Mouse (Mus musculus): ENCODE results near the gene Pld3. TPM values are rescaled to one million over a fixed set of nuclear protein-coding genes. Genes with fewer than 3 reads are reported as not detected.

The Pld3 gene
- polyA plus RNA-seq, 1 experiment from 2014 or later: 168 TPM

DNA sequence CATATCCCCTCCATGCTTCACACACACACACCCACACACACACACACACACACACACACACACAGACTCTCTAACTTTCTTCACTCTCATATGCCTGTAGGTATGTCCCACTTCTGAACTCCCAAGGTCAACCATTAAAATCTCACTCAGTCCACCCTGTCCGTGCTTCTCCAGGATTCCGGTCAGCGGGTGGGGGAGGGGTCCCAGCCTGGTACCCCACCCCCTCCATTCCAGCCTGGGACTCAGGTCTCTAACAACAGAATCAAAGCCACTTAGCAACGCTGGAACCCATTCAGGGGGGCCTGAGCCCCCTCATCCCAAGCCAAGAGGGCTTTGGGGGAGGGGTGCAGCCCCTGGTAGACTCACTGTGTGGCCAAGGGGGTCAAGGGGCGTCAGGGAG is 30.1 kb downstream of the Pld3 start, which contains the start of gene Hipk4:
TSS of gene Hipk4 (plus strand) at position 301 of the 400 bp plus-strand sequence.
- no peak within 1 kb of the TSS for H3K9ac ChIP-seq (replicated peaks; ENCODE audit: low read depth, low read length)
- no peak within 1 kb of the TSS for H3K27ac ChIP-seq (ENCODE audit: low read depth, low read length)
- H3K27me3 ChIP-seq (ENCODE audit: control insufficient read depth, insufficient read depth, low read length): no peaks in the 10 kb centered on the region
- no peak within 1 kb of the TSS for H3K4me2 ChIP-seq (ENCODE audit: low read depth, low read length)
- no peaks in the 10 kb centered on the region for H3K36me3 ChIP-seq (ENCODE audit: control insufficient read depth, insufficient read depth, low read length)
- H3K9me3 ChIP-seq (ENCODE audit: control insufficient read depth, low read length): no peaks in the 10 kb centered on the region
- H3K4me3 ChIP-seq (ENCODE audit: low read depth, low read length): no peak within 1 kb of the TSS
- 68% methylated on average over 5 of the region's 5 CpGs for WGBS
- no peak for ATAC-seq (ENCODE audit: low read depth)
- H3K4me1 ChIP-seq (ENCODE audit: control insufficient read depth, insufficient read depth, low read length): no peaks in the 10 kb centered on the region

DNA sequence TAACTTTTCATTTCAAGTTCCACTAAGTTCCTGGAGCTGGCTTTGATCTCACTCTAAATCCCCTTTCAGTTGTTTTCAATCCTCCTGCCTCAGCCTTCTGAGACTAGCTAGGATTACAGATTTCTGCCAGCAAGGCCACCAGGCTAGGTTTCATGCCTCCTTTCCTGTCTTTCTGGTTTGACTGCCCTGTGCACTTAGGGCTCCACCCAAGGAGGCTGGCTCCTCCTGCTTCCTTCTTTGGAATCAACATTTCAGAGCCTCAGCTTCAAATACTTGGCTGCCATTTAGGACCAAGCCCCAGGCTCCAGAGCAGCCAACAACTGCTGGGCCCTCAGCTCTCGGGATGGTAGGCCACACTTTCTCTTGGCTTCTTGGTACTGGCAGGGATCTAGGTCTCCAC is 32.4 kb downstream of the Pld3 start:
- H3K36me3 ChIP-seq (ENCODE audit: control insufficient read depth, insufficient read depth, low read length): no peaks in the 10 kb centered on the region
- no peak overlapping the region for H3K4me2 ChIP-seq (ENCODE audit: low read depth, low read length)
- no peaks in the 10 kb centered on the region for H3K4me1 ChIP-seq (ENCODE audit: control insufficient read depth, insufficient read depth, low read length)
- 71% methylated on average over 1 of the region's 1 CpGs for WGBS
- H3K27me3 ChIP-seq (ENCODE audit: control insufficient read depth, insufficient read depth, low read length): no peaks in the 10 kb centered on the region
- no peaks in the 10 kb centered on the region for H3K9me3 ChIP-seq (ENCODE audit: control insufficient read depth, low read length)
- H3K4me3 ChIP-seq (ENCODE audit: low read depth, low read length): no peak overlapping the region
- H3K27ac ChIP-seq (ENCODE audit: low read depth, low read length): no peak overlapping the region
- H3K9ac ChIP-seq (replicated peaks; ENCODE audit: low read depth, low read length): no peak overlapping the region
- no peak for ATAC-seq (ENCODE audit: low read depth)

- H3K4me1 ChIP-seq (ENCODE audit: control insufficient read depth, insufficient read depth, low read length): no peaks in the 10 kb centered on the region
- H3K9me3 ChIP-seq (ENCODE audit: control insufficient read depth, low read length): no peaks in the 10 kb centered on the region
- no peak overlapping the region for H3K9ac ChIP-seq (replicated peaks; ENCODE audit: low read depth, low read length)
- ATAC-seq (ENCODE audit: low read depth): no peak
- H3K4me2 ChIP-seq (ENCODE audit: low read depth, low read length): no peak overlapping the region
- H3K36me3 ChIP-seq (ENCODE audit: control insufficient read depth, insufficient read depth, low read length): no peaks in the 10 kb centered on the region
- H3K27ac ChIP-seq (ENCODE audit: low read depth, low read length): no peak overlapping the region
- no peak overlapping the region for H3K4me3 ChIP-seq (ENCODE audit: low read depth, low read length)
- no peaks in the 10 kb centered on the region for H3K27me3 ChIP-seq (ENCODE audit: control insufficient read depth, insufficient read depth, low read length)
These were observed 32.9 kb downstream of the Pld3 start for GRCm38 (mm10) chr7:27520104-27520503.

- Histone ChIP-seq H3K27me3 (ENCODE audit: control insufficient read depth, insufficient read depth, low read length) (no peaks in the 10 kb centered on the region), H3K4me3 (ENCODE audit: low read depth, low read length) (no peak overlapping the region), H3K4me1 (ENCODE audit: control insufficient read depth, insufficient read depth, low read length) (no peaks in the 10 kb centered on the region), H3K36me3 (ENCODE audit: control insufficient read depth, insufficient read depth, low read length) (no peaks in the 10 kb centered on the region), H3K4me2 (ENCODE audit: low read depth, low read length) (no peak overlapping the region), H3K9me3 (ENCODE audit: control insufficient read depth, low read length) (no peaks in the 10 kb centered on the region), H3K9ac (replicated peaks; ENCODE audit: low read depth, low read length) (no peak overlapping the region), H3K27ac (ENCODE audit: low read depth, low read length) (no peak overlapping the region)
- no peak for ATAC-seq (ENCODE audit: low read depth)
- WGBS: 84% methylated on average over 9 of the region's 9 CpGs
These were observed 34.7 kb downstream of the Pld3 start for GRCm38 (mm10) chr7:27518314-27518713.

DNA sequence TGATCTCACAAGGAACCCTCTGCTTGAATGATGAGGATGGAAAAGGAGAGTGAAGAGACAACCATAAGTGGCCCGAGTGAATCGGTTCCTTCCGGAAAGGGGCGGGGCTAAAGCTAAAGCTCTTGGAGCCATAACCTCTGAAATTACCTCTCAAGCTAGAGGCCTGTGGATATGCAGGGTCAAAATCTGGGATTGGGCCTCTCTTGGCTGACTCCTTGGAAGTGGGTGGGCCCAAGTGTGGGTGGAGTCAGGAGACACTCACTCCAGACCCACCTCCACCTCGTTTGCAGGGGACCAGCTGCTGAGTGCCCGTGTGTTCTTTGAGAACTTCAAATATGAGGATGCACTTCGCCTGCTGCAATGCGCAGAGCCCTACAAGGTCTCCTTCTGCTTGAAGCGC is 38.1 kb downstream of the Pld3 start:
- Histone ChIP-seq H3K27ac (ENCODE audit: low read depth, low read length) (no peak overlapping the region), H3K36me3 (ENCODE audit: control insufficient read depth, insufficient read depth, low read length) (no peaks in the 10 kb centered on the region), H3K27me3 (ENCODE audit: control insufficient read depth, insufficient read depth, low read length) (no peaks in the 10 kb centered on the region), H3K9me3 (ENCODE audit: control insufficient read depth, low read length) (no peaks in the 10 kb centered on the region), H3K9ac (replicated peaks; ENCODE audit: low read depth, low read length) (no peak overlapping the region), H3K4me3 (ENCODE audit: low read depth, low read length) (no peak overlapping the region), H3K4me2 (ENCODE audit: low read depth, low read length) (no peak overlapping the region), H3K4me1 (ENCODE audit: control insufficient read depth, insufficient read depth, low read length) (no peaks in the 10 kb centered on the region)
- no peak for ATAC-seq (ENCODE audit: low read depth)
- 77% methylated on average over 9 of the region's 9 CpGs for WGBS

DNA sequence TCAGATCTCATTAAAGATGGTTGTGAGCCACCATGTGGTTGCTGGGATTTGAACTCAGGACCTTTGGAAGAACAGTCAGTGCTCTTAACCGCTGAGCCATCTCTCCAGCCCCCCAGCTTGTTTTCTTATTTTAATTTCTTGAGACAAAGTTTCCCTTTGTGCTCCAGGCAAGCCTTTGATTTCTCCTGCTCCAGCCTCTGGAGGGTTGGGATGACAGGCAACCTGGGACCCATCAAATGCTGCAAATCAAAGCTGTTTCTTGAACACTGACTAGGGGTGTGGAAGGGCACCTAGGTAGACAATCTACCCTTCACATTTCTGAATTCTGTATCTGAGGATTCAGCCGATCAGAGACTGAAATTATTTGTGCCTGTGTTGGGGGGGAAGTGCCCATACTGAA is 42.2 kb downstream of the Pld3 start:
- Histone ChIP-seq H3K9ac (replicated peaks; ENCODE audit: low read depth, low read length) (no peak overlapping the region), H3K4me2 (ENCODE audit: low read depth, low read length) (no peak overlapping the region), H3K4me1 (ENCODE audit: control insufficient read depth, insufficient read depth, low read length) (no peaks in the 10 kb centered on the region; the same call in 1 of the 2 replicates), H3K27ac (ENCODE audit: low read depth, low read length) (no peak overlapping the region), H3K27me3 (ENCODE audit: control insufficient read depth, insufficient read depth, low read length) (no peaks in the 10 kb centered on the region), H3K36me3 (ENCODE audit: control insufficient read depth, insufficient read depth, low read length) (no peaks in the 10 kb centered on the region), H3K4me3 (ENCODE audit: low read depth, low read length) (no peak overlapping the region), H3K9me3 (ENCODE audit: control insufficient read depth, low read length) (no peaks in the 10 kb centered on the region)
- ATAC-seq (ENCODE audit: low read depth): no peak
- 81% methylated on average over 2 of the region's 2 CpGs for WGBS

- peak overlapping the region; percentile 46; the same call in 1 of the 2 replicates for H3K4me2 ChIP-seq (ENCODE audit: low read depth, low read length)
- 26% methylated on average over 6 of the region's 6 CpGs for WGBS
- H3K4me1 ChIP-seq (ENCODE audit: control insufficient read depth, insufficient read depth, low read length): no peaks in the 10 kb centered on the region; the same call in 1 of the 2 replicates
- H3K9ac ChIP-seq (replicated peaks; ENCODE audit: low read depth, low read length): no peak overlapping the region
- peak; percentile 48 for ATAC-seq (ENCODE audit: low read depth)
- H3K9me3 ChIP-seq (ENCODE audit: control insufficient read depth, low read length): no peaks in the 10 kb centered on the region
- H3K27ac ChIP-seq (ENCODE audit: low read depth, low read length): no peak overlapping the region
- no peak overlapping the region for H3K4me3 ChIP-seq (ENCODE audit: low read depth, low read length)
- no peaks in the 10 kb centered on the region for H3K36me3 ChIP-seq (ENCODE audit: control insufficient read depth, insufficient read depth, low read length)
- H3K27me3 ChIP-seq (ENCODE audit: control insufficient read depth, insufficient read depth, low read length): no peaks in the 10 kb centered on the region
These were observed 44.4 kb downstream of the Pld3 start for GRCm38 (mm10) chr7:27508648-27509005.

DNA sequence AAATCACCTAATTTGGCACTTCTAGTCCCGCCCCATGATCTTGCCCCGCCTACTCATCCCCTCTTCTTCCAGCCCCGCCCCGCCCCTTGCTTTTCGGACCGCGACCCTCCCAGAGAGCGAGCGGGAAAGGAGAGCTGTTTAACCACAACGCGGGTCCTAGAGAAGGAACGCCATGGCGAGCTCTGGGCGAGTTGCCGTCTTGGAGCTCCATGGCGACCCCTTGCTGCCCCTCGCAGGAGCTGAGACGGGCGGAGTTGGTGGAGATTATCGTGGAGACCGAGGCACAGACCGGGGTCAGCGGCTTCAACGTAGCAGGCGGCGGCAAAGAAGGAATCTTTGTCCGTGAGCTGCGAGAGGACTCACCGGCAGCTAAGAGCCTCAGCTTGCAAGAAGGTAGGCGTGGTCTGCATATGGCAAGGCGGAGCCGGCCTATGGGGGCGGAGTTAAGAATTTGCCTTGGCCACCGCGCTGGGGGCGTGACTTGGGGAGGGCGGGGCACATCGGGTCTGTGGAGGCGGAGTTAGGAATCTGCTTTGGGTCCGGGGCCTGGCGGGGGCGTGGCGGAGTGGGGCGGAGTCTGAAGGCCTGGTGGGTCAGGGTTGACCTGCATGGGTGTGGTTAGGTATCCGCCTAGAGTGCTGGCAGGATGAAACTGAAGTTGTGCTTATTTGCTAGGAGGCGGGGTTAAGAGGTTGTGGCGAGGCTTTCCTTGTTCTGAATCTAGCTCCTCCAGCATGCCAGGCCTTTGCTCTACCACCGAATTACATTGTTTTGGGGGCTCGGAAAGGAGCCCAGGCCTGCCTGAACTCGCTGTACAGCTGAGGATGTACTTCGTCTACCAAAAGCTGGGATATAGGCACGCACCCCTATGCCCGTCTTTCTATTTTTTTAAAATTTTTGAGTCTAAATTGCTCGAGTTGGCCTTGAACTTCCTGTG is 45.0 kb downstream of the Pld3 start:
- Histone ChIP-seq H3K27me3 (ENCODE audit: control insufficient read depth, insufficient read depth, low read length) (no peaks in the 10 kb centered on the region), H3K4me3 (ENCODE audit: low read depth, low read length) (peak overlapping the region; percentile 38), H3K9me3 (ENCODE audit: control insufficient read depth, low read length) (no peaks in the 10 kb centered on the region), H3K4me2 (ENCODE audit: low read depth, low read length) (peak overlapping the region; percentile 46), H3K36me3 (ENCODE audit: control insufficient read depth, insufficient read depth, low read length) (no peaks in the 10 kb centered on the region), H3K9ac (replicated peaks; ENCODE audit: low read depth, low read length) (peak overlapping the region; percentile 51), H3K4me1 (ENCODE audit: control insufficient read depth, insufficient read depth, low read length) (no peaks in the 10 kb centered on the region; the same call in 1 of the 2 replicates), H3K27ac (ENCODE audit: low read depth, low read length) (peak overlapping the region; percentile 79)
- 1% methylated on average over 51 of the region's 54 CpGs for WGBS
- peak; percentile 89 for ATAC-seq (ENCODE audit: low read depth)

DNA sequence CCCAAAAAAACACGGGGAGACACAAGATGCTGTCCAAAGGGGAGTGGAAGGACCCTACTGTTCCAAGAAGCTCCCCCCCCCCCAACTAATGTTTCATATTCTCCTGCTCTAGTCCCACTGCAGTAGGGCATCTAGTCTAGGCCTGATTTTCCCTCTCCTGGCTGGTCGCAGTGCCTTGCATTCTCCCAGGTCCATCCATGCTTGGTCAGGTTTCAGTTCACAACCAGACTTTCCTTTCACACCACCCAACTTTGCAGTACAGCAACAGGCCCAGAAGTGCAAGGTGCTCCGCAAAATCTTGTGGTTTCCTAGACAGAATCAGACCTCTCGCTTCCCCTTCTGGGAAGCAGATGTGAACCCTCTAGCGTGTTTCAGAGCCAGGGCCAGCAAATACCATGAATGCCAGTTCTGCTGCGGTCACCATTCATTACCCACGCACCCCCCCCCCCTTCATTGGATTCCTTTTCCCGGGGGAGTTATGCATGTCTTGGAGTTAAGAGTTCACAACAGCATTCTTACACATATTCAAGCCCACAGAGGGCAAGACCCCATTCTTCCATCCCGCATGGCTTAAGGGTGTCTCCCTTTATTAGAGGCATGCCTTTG is 46.1 kb downstream of the Pld3 start:
- H3K9me3 ChIP-seq (ENCODE audit: control insufficient read depth, low read length): no peaks in the 10 kb centered on the region
- H3K4me1 ChIP-seq (ENCODE audit: control insufficient read depth, insufficient read depth, low read length): no peaks in the 10 kb centered on the region; the same call in 1 of the 2 replicates
- no peak overlapping the region for H3K4me3 ChIP-seq (ENCODE audit: low read depth, low read length)
- no peak overlapping the region for H3K9ac ChIP-seq (replicated peaks; ENCODE audit: low read depth, low read length)
- H3K27me3 ChIP-seq (ENCODE audit: control insufficient read depth, insufficient read depth, low read length): no peaks in the 10 kb centered on the region
- 42% methylated on average over 9 of the region's 9 CpGs for WGBS
- 0 out of 2 replicates have a peak, but pooled peaks have one; percentile 12 for ATAC-seq (ENCODE audit: low read depth)
- H3K4me2 ChIP-seq (ENCODE audit: low read depth, low read length): peak overlapping the region; percentile 46
- H3K27ac ChIP-seq (ENCODE audit: low read depth, low read length): no peak overlapping the region; the same call in 1 of the 2 replicates
- H3K36me3 ChIP-seq (ENCODE audit: control insufficient read depth, insufficient read depth, low read length): no peaks in the 10 kb centered on the region
